Mouse (Mus musculus) kidney, embryonic 14.5 days (tissue): ENCODE measurements around the gene Sncg. TPM values are rescaled to one million over a fixed set of nuclear protein-coding genes. Genes with fewer than 3 reads are reported as not detected.

Source experiments
- ATAC-seq: fragments of 200-750 bp; cut with Nextera tagmentation; 2 replicates; pipeline ENCODE4 v1.8.0; 2017; ENCODE audit warnings: moderate number of reproducible peaks, mild to moderate bottlenecking, moderate TSS enrichment, moderate library complexity; ENCODE audit not compliant: low FRiP score, low TSS enrichment
- H3K27ac ChIP-seq: fragments of 300-500 bp; sonication (generic); 2 replicates; pipeline ENCODE4 v1.5.1; 2014; ENCODE audit warnings: low read depth, mild to moderate bottlenecking, low read length, moderate library complexity, mixed read lengths
- H3K27me3 ChIP-seq: fragments of 300-500 bp; sonication (generic); 2 replicates; pipeline ENCODE4 v1.6.1; 2014; ENCODE audit warnings: mild to moderate bottlenecking, low read length; ENCODE audit not compliant: control insufficient read depth, insufficient read depth
- H3K36me3 ChIP-seq: fragments of 300-500 bp; sonication (generic); 2 replicates; pipeline ENCODE4 v1.6.1; 2014; ENCODE audit warnings: low read length, mixed read lengths; ENCODE audit not compliant: control insufficient read depth, insufficient read depth
- H3K4me1 ChIP-seq: fragments of 300-500 bp; sonication (generic); 2 replicates; pipeline ENCODE4 v1.6.1; 2014; ENCODE audit warnings: low read length, mixed read lengths; ENCODE audit not compliant: control insufficient read depth, insufficient read depth
- H3K4me2 ChIP-seq: fragments of 300-500 bp; sonication (generic); replicated peaks from 2 replicates; pipeline ENCODE4 v1.6.1; 2014; ENCODE audit warnings: low read depth, mild to moderate bottlenecking, low read length
- H3K4me3 ChIP-seq: fragments of 300-500 bp; sonication (generic); 2 replicates; pipeline ENCODE4 v1.5.1; 2014; ENCODE audit warnings: mild to moderate bottlenecking, low read length
- H3K9ac ChIP-seq: fragments of 300-500 bp; sonication (generic); 2 replicates; pipeline ENCODE4 v1.6.1; 2014; ENCODE audit warnings: low read depth, mild to moderate bottlenecking, low read length, moderate library complexity
- H3K9me3 ChIP-seq: fragments of 300-500 bp; sonication (generic); 2 replicates; pipeline ENCODE4 v1.6.1; 2016; ENCODE audit warnings: low read length; ENCODE audit not compliant: control insufficient read depth
- WGBS: fragments of 180-500 bp; shearing (Covaris S2); extraction: QIAGEN DNeasy Blood & Tissue Kit; methylation state at CpG from one replicate; pipeline ENCODE4 v1.1.7; 2014; 5-methylcytosine and 5-hydroxymethylcytosine counted together
- polyA plus RNA-seq: library from polyadenylated mRNA; unstranded; fragments of >200 nt; fragmentation: Nextera tagmentation; extraction: Ambion mirVana; gene quantifications from 2 replicates; pipeline ENCODE4 v1.2.1, GENCODE M21; 2014

The Sncg gene
- polyA plus RNA-seq, 1 experiment from 2014 or later: 7.5 TPM

DNA sequence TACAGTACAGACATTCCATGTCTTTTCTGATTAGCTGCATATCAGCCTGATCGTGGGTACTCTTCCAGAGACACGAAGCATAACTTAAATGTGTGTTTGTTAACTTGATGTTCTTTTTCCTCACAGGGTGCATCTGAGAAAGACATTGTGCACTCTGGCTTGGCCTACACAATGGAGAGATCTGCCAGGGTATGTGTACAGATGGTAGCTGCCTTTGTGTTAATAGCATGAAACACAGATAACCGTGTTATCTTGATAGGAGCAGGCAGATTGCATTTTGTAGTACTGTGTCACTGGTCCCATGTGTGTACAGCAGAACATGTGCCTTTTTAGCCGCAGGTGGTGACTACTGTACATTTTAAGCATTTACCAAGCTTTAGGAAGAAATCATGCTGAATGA is 32.6 kb downstream of the Sncg start:
- Histone ChIP-seq H3K36me3 (peaks cover 61% of the 10 kb centered on the region), H3K9me3 (no peaks in the 10 kb centered on the region), H3K27ac (no peak overlapping the region), H3K9ac (no peak overlapping the region), H3K27me3 (no peaks in the 10 kb centered on the region), H3K4me1 (no peaks in the 10 kb centered on the region), H3K4me3 (no peak overlapping the region), H3K4me2 (no peak overlapping the region)
- no peak for ATAC-seq
- 95% methylated on average over 4 of the region's 4 CpGs for WGBS

DNA sequence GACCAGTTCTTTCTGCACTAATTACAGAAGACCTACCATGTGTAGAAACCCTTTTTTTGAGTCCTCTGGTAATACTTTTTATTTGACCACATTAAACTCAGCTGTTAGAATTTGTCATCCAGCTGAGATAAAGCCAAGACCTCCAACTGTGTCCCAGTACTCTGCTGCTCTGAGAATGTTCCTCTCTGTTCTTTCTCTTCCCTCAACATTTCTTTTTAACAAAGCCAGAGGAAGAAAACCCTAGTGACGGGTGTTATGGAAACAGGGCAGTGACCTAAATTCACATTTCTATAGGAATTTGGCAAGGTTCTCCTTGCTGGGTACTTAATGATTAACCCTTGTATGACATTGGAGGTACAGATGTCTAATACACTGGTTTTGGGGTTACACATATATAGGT is 35.1 kb downstream of the Sncg start:
- Histone ChIP-seq H3K4me2 (no peak overlapping the region), H3K36me3 (peaks cover 85% of the 10 kb centered on the region), H3K9me3 (no peaks in the 10 kb centered on the region), H3K4me1 (no peaks in the 10 kb centered on the region), H3K4me3 (no peak overlapping the region), H3K9ac (no peak overlapping the region), H3K27ac (no peak overlapping the region), H3K27me3 (no peaks in the 10 kb centered on the region)
- 87% methylated on average over 1 of the region's 1 CpGs for WGBS
- no peak for ATAC-seq

DNA sequence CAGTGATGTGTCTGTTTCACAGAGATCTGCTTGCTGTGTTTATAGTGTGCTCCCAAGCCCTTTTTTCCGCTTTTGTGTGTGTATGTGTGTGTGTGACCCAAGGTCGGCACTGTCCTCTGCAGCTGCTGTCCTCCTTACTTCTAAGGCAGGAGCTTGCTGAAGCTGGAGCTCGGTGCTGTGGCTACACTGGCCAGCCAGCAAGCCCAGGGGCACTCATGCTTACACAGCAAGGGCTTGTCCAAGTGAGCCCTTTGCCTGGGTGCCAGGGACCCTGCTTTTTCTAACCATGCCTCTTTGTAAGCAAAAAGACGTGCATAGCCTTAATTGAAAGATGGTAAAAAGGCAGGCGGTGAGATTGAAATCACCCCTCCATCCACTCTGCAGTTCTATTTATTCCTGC is 42.1 kb downstream of the Sncg start:
- H3K9me3 ChIP-seq: no peaks in the 10 kb centered on the region
- no peak for ATAC-seq
- no peak overlapping the region for H3K4me2 ChIP-seq
- 92% methylated on average over 5 of the region's 5 CpGs for WGBS
- no peak overlapping the region for H3K9ac ChIP-seq
- no peaks in the 10 kb centered on the region for H3K4me1 ChIP-seq
- H3K4me3 ChIP-seq: no peak overlapping the region
- H3K27me3 ChIP-seq: no peaks in the 10 kb centered on the region
- H3K36me3 ChIP-seq: peaks cover 77% of the 10 kb centered on the region
- H3K27ac ChIP-seq: no peak overlapping the region

DNA sequence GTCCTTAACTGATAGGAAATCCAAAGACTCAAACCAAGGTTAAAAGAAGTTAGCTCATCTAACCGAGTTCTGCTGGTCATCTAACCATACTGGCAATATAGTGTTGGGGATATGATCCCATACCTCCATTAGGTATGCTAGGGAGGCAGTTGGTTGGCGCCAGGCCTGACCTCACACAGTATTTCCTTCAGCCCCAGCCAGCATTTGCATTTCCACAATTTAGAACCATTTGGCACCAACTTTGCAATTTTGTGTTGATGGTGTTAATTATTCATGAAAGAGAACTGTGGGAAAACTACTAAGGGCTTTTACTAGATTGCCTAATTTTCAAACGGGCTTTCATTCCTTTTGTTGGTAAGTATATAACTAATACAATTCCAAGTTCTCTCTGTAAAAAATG is 42.7 kb downstream of the Sncg start:
- Histone ChIP-seq H3K9me3 (no peaks in the 10 kb centered on the region), H3K27me3 (no peaks in the 10 kb centered on the region), H3K36me3 (peaks cover 71% of the 10 kb centered on the region), H3K4me1 (no peaks in the 10 kb centered on the region), H3K4me3 (no peak overlapping the region), H3K9ac (no peak overlapping the region), H3K4me2 (no peak overlapping the region), H3K27ac (no peak overlapping the region)
- 95% methylated on average over 3 of the region's 3 CpGs for WGBS
- ATAC-seq: no peak

DNA sequence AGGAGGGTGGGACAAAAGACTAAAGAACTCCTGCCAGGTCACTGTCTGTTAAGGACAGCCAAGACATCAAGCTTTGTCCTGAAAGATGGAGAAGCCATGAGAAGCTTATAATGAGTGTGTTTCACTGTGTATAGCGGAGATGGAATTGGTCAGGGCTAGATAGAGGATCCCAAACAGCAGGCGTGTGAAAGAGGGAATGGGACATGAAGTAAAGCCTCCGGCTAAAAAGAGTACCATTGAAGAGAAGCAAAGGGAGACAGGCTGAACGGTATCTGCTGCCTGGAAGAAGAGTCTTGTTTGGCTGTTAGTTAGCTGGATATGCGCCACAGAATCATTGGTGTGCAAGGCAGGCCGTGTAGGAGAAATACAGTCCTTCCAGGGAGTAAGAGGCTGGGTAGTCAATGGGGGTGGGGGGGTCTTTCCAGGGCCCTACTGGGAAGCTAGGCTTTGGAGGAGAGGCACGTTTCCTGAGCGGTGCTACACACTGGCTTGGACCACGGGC is 43.9 kb downstream of the Sncg start:
- 92% methylated on average over 9 of the region's 9 CpGs for WGBS
- peaks cover 67% of the 10 kb centered on the region for H3K36me3 ChIP-seq
- no peak overlapping the region for H3K4me3 ChIP-seq
- H3K27me3 ChIP-seq: no peaks in the 10 kb centered on the region
- H3K9me3 ChIP-seq: no peaks in the 10 kb centered on the region
- H3K4me2 ChIP-seq: no peak overlapping the region
- no peak overlapping the region for H3K27ac ChIP-seq
- ATAC-seq: no peak
- no peak overlapping the region for H3K9ac ChIP-seq
- no peaks in the 10 kb centered on the region for H3K4me1 ChIP-seq

DNA sequence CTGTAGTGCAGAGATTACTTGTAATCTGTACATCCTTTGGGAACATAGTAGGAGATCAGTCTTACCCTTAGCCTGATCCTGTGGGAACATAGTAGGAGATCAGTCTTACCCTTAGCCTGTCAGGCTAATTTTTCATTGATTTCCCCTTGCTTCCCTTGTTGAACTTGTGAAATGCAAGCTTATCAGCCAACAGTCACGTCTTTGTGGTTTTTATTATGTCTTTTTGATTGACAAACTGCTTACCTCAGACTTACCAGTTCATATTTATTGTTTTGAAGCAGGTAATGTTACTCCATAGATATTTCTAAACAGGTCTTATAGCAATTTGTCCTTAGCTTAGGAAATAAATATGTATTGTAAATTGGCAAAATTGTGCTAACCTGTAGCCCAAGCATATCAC is 47.0 kb downstream of the Sncg start:
- Histone ChIP-seq H3K27me3 (no peaks in the 10 kb centered on the region), H3K27ac (no peak overlapping the region), H3K9me3 (no peaks in the 10 kb centered on the region), H3K4me3 (no peak overlapping the region), H3K4me1 (no peaks in the 10 kb centered on the region), H3K9ac (no peak overlapping the region), H3K4me2 (no peak overlapping the region), H3K36me3 (peaks cover 57% of the 10 kb centered on the region)
- ATAC-seq: no peak
- WGBS: 72% methylated on average over 1 of the region's 1 CpGs

DNA sequence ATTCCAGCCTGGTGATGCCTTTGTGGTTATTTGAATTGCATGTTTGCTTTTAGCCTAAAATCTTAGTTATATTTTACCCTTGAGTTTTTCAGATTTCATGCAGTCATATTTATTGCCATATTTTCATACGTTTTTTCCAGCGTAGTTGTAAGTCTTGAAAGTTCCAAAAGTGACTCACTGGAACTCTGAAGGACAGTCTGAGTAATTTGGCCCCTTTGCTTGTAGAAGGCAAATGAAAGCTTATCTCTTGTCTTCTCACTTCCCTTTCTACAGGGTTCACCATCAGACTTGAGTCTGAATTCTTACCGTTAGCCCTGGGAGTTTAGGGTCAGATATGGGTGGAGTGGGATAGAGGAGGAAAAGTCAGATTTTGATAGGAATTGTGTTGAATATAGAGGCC is 48.0 kb downstream of the Sncg start:
- H3K4me1 ChIP-seq: no peaks in the 10 kb centered on the region
- H3K27me3 ChIP-seq: no peaks in the 10 kb centered on the region
- no peak overlapping the region for H3K4me2 ChIP-seq
- H3K9ac ChIP-seq: no peak overlapping the region
- no peak overlapping the region for H3K27ac ChIP-seq
- no peaks in the 10 kb centered on the region for H3K9me3 ChIP-seq
- peaks cover 57% of the 10 kb centered on the region for H3K36me3 ChIP-seq
- ATAC-seq: no peak
- H3K4me3 ChIP-seq: no peak overlapping the region
- WGBS: 88% methylated on average over 3 of the region's 3 CpGs

DNA sequence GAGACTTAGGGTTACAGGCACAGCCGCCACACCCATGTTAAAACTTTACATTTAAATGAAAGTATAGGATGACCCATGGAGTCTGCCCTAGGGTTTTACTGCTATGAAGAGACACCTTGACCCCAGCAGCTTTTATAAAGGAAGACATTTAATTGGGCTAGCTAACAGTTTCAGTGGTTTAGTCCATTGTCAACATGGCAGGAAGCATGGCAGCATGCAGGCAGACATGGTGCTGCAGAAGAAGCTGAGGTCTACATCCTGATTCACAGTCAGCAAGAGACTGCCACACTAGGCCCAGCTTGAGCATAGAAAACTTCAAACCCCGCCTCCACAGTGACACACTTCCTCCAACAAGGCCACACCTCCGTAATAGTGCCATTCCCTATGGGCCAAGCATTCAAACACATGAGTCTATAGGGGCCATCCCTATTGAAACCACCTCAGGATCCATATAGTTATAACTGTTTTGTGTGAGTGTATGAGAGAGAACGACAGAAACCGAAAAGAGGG is 51.0 kb downstream of the Sncg start:
- Histone ChIP-seq H3K4me3 (no peak overlapping the region), H3K27ac (no peak overlapping the region), H3K4me1 (no peaks in the 10 kb centered on the region), H3K36me3 (peaks cover 49% of the 10 kb centered on the region), H3K4me2 (no peak overlapping the region), H3K9me3 (no peaks in the 10 kb centered on the region), H3K27me3 (no peaks in the 10 kb centered on the region), H3K9ac (no peak overlapping the region)
- ATAC-seq: no peak
- 96% methylated on average over 5 of the region's 5 CpGs for WGBS
